Mouse (Mus musculus): ENCODE data around the gene AA986860. TPM values are rescaled to one million over a fixed set of nuclear protein-coding genes. Genes with fewer than 3 reads are reported as not detected.
A peak's percentile ranks its signal among the peaks of the same experiment; 100 is the strongest.

AA986860 gene
- total RNA-seq, 2 experiments from 2014 or later: 1.5 TPM

DNA sequence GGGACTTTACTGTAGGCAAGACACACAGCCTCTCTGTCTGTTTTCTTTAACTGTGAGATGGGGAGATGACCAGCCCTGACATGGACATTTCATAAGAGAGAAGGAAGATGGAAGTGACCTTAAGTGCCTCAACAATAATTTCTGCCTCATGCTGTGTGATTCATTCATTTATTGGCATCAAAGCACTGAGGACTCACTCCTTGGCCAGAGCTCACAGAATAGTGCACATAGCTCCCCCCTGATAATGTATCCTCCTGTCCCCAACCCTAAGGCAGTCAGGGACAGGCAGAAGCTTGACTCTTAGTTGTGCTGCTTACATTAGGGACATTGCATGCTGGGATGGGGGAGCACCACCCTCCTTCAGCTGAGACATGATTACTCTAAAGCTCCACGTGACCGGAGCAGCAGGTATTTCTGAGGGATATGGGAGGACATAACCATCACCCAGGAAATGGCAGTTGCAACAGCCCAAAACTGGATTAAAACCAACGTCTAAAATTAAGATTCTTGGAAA is 39.3 kb downstream of the AA986860 start:
- DNase-seq (ENCODE audit: low spot score in 2 of 2): no peak

DNA sequence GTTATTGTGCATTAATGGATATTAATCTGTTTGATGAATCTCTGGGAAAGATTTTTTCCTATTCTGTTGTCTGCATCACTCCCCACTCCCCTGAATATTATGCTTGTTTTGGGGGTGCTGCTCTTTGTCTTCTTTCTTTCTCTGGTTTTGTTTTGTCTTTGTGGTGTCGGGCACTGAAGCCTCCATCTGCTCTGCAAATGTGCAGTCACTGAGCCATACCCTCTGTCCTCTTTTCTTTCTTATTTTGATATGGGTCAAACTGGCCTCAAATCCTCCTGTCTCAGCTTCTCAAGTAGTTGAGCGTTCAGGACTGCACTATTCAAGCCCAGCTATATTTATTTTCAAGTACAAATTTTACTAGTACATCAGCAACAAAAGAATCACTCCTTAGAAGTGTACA is 43.5 kb downstream of the AA986860 start:
- DNase-seq (ENCODE audit: low spot score in 2 of 2): no peak

DNA sequence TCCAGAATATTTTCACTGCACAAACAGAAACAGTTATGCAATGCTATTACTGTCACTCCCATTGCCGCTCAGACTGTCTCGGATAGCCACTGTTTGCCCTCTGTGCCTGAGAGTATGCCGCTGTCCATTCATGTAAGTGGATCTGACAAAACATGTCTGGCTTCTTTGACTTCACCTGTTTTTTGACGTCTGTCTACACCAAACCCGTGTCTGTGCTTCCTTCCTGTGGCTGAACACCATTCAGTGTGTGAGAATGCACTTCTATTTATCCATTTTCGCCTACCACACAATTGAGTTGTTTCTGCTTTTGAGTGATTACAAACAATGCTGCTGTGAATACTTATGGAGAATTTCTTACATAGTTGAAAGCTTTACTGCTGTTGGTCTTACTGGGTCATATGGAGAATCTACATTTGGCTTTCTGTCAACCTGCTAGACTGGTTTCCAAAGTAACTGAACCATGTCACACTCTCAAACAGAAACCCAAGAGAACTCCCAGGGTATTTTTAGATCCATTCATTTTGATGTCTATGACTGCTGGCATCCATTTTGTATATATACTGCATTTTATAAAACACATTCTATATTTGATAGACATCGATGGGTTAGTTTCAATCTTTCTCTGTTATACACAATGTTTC is 44.0 kb downstream of the AA986860 start:
- DNase-seq (ENCODE audit: low spot score in 2 of 2): no peak

DNA sequence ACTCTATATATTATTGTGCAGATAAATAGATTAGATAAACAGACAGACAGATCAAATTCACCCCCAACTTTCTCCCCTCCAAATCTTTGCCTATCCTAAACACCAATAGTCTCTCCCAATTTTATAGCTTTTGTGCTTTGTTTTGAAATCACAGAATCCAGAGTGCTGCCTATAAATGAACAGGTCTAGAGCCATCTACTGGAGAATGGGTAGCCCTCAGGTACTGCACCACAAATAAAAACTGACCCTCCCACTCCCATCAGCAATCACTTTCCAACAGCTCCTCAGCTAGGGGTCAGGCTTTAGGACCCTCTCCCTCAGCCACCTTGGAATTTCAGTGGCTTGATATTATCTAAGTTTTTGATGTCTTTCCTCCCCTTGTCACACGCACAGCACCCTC is 44.9 kb downstream of the AA986860 start:
- DNase-seq (ENCODE audit: low spot score in 2 of 2): no peak

DNA sequence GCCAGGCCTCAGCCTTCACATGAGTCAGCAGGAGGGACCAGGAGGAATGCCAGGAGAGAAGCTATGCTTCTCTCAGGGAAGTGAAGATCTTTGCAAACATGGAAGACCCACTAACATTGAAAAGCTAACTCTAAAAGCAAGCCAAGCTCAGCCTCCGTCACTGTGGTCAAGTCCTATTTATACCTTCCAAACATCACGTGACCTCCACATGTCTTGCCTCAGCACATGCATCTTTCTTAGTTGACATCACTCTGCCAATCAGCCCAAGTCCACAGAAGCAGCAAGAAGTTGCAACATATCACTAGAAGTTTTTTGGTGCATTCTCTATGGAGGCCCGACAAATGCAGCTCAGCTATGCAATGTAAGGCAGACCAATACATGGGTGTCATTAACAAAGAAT is 48.1 kb downstream of the AA986860 start:
- DNase-seq (ENCODE audit: low spot score in 2 of 2): no peak

DNA sequence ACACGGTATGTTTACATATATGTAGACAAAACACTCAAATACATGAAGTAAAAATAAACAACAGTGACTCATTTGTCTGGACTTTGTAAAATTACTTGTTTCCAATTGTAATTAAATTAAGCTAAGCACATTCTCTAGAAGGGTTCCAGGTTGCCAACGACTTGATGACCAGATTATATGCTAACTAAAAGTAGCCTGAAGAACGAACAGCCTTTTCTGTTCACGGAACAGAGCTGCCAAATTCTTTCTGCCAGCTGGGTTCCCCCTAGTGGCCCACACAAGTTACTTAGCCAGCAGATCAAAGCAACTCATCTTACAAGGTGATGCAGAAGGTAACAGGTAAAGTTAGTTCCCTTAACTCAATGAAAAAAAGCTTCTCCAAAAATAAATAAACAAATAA is 52.3 kb downstream of the AA986860 start:
- DNase-seq (ENCODE audit: low spot score in 2 of 2): peak; percentile 14 to 26

DNA sequence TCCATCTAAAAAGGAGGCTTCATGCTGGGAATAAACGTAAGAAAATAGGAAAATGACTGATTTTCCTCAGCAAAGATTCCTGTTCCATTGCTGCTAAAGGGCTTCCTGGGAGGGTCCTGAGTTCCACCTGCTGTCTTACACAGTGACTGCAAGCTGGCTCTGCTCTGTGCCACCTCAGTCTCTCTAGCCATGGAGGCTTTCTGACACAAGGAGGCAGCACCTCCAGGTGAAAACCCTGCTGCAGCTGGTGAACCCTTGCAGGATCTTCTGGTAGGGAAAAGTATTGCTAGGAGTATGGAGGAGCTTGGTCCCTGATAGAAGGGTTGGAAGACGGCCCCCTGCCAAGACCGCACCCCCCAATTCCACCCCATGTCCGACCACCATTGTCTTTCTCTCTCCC is 55.2 kb downstream of the AA986860 start:
- DNase-seq (ENCODE audit: low spot score in 2 of 2): no peak

DNA sequence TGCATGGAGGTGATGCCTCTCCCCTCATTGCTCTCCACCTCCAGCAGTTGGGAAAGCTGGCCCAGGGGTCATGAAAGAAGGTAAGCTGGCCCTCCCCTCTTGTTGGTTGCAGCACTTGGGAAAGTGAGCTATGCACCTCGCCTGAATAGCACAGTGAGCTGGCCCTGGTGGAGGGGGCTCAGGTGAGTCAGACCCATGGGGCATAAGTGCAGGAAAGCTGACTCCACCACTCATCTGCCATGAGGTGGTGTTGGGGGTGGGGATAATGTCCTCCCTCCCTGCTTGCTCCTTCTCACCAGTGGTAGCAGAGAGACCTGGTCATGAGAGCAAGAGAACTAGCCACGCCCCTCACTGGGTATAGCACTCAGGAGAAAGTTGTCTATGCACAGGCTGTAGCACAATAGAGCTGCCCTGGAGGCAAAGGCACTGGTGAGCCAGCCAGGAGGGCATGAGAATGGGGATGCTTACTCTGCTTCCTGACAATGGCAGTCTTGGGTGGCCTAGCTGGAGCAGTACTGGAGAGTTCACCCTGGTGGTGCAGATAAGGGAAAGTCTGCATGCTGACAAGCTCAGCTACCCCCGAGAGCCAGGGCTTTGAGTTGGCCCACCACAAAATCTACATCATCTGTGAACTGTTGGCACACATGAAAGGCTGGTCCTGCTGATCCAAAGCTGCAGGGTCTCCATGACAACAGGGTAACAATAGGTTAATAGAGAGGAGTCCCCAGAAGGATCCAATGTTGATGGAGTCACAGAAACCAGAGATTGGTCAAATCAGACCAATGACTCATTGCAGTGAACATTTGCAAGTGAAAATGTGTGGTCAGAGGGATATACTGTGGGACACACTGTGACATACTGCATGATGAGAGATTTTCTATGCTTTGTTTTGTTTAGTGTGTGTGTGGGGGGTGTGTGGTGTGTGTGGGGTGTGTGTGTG is 58.0 kb downstream of the AA986860 start:
- DNase-seq (ENCODE audit: low spot score in 2 of 2): no peak

Other genes starting within 250 kb of the AA986860 start
- not detected for gene Zp3r, start 102.4 kb upstream of the AA986860 start, total RNA-seq (2021)
- not detected for gene C4bp, start 70.3 kb upstream of the AA986860 start, total RNA-seq (2021)
- not detected for gene Gm29427, start 16.2 kb upstream of the AA986860 start, total RNA-seq (2021)
- gene Yod1, start 14.6 kb upstream of the AA986860 start, total RNA-seq (2021): 10 to 100 TPM; 16.5 TPM
- 10 to 100 TPM; 36.9 to 43.6 TPM for gene Pfkfb2, start 2.7 kb upstream of the AA986860 start, total RNA-seq (2021)
- not detected for gene Fcamr, start 68.9 kb downstream of the AA986860 start, total RNA-seq (2021)
- gene Pigr, start 94.7 kb downstream of the AA986860 start, total RNA-seq (2021): not detected
- gene Fcmr, start 133.7 kb downstream of the AA986860 start, total RNA-seq (2021): not detected
- gene Il24, start 155.5 kb downstream of the AA986860 start, total RNA-seq (2021): not detected
- not detected for gene Il20, start 179.5 kb downstream of the AA986860 start, total RNA-seq (2021)
- not detected for gene Il19, start 208.1 kb downstream of the AA986860 start, total RNA-seq (2021)

Measured in left cerebral cortex, adult 18-20 months (tissue).